Mouse (Mus musculus): ENCODE measurements around the gene Nrxn2. TPM values are rescaled to one million over a fixed set of nuclear protein-coding genes. Genes with fewer than 3 reads are reported as not detected.

The Nrxn2 gene
- polyA plus RNA-seq, 1 experiment = 2.2 TPM

GRCm38 (mm10) chr19:6542367-6543034 is 124.0 kb downstream of the Nrxn2 start, which contains the start of gene Slc22a12:
Gene Slc22a12, minus strand, starts transcription at chr19:6543032.
- Histone ChIP-seq H3K36me3 (ENCODE audit: control insufficient read depth, insufficient read depth, low read length) (no peaks in the 10 kb centered on the region), H3K27ac (ENCODE audit: insufficient read depth, low read length) (no peak within 1 kb of the TSS), H3K4me3 (ENCODE audit: extremely low read depth, insufficient read depth, insufficient read length) (no peak within 1 kb of the TSS), H3K4me1 (ENCODE audit: control insufficient read depth, insufficient read depth, insufficient read length) (peaks cover 31% of the 10 kb centered on the region; the same call in 1 of the 2 replicates), H3K27me3 (ENCODE audit: control insufficient read depth, insufficient read depth, low read length) (no peaks in the 10 kb centered on the region)
- no peak for DNase-seq (ENCODE audit: low read depth in 1 of 2, low spot score in 2 of 2)
- TF ChIP-seq CTCF (IDR thresholded peaks at IDR 0.05; ENCODE audit: extremely low read depth, insufficient read depth, insufficient read length, insufficient replicate concordance) = no peak
- no peak for TF ChIP-seq POLR2A (IDR thresholded peaks at IDR 0.05; ENCODE audit: low read depth, low read length)
- WGBS = 87% methylated on average over 16 of the region's 16 CpGs

- no peaks in the 10 kb centered on the region for H3K27me3 ChIP-seq (ENCODE audit: control insufficient read depth, insufficient read depth, low read length)
- 96% methylated on average over 6 of the region's 6 CpGs for whole genome bisulfite sequencing
- no peak for TF ChIP-seq CTCF (IDR thresholded peaks at IDR 0.05; ENCODE audit: extremely low read depth, insufficient read depth, insufficient read length, insufficient replicate concordance)
- no peak for TF ChIP-seq POLR2A (IDR thresholded peaks at IDR 0.05; ENCODE audit: low read depth, low read length)
- H3K4me3 ChIP-seq (ENCODE audit: extremely low read depth, insufficient read depth, insufficient read length) = no peak overlapping the region
- peaks cover 28% of the 10 kb centered on the region; the same call in 1 of the 2 replicates for H3K4me1 ChIP-seq (ENCODE audit: control insufficient read depth, insufficient read depth, insufficient read length)
- DNase-seq (ENCODE audit: low read depth in 1 of 2, low spot score in 2 of 2) = no peak
- no peak overlapping the region for H3K27ac ChIP-seq (ENCODE audit: insufficient read depth, low read length)
- no peaks in the 10 kb centered on the region for H3K36me3 ChIP-seq (ENCODE audit: control insufficient read depth, insufficient read depth, low read length)
Observed at GRCm38 (mm10) chr19:6543035-6543383, 124.5 kb downstream of the Nrxn2 start.

GRCm38 (mm10) chr19:6543518-6543917 is 125.0 kb downstream of the Nrxn2 start:
- TF ChIP-seq POLR2A (IDR thresholded peaks at IDR 0.05; ENCODE audit: low read depth, low read length) = no peak
- TF ChIP-seq CTCF (IDR thresholded peaks at IDR 0.05; ENCODE audit: extremely low read depth, insufficient read depth, insufficient read length, insufficient replicate concordance) = no peak
- Histone ChIP-seq H3K4me3 (ENCODE audit: extremely low read depth, insufficient read depth, insufficient read length) (no peak overlapping the region), H3K27ac (ENCODE audit: insufficient read depth, low read length) (no peak overlapping the region), H3K27me3 (ENCODE audit: control insufficient read depth, insufficient read depth, low read length) (no peaks in the 10 kb centered on the region), H3K4me1 (ENCODE audit: control insufficient read depth, insufficient read depth, insufficient read length) (peaks cover 27% of the 10 kb centered on the region; the same call in 1 of the 2 replicates), H3K36me3 (ENCODE audit: control insufficient read depth, insufficient read depth, low read length) (no peaks in the 10 kb centered on the region)
- whole genome bisulfite sequencing = 32% methylated on average over 7 of the region's 7 CpGs
- DNase-seq (ENCODE audit: low read depth in 1 of 2, low spot score in 2 of 2) = no peak

- peaks cover 19% of the 10 kb centered on the region; the same call in 1 of the 2 replicates for H3K4me1 ChIP-seq (ENCODE audit: control insufficient read depth, insufficient read depth, insufficient read length)
- no peak overlapping the region for H3K27ac ChIP-seq (ENCODE audit: insufficient read depth, low read length)
- H3K4me3 ChIP-seq (ENCODE audit: extremely low read depth, insufficient read depth, insufficient read length) = no peak overlapping the region
- no peaks in the 10 kb centered on the region for H3K36me3 ChIP-seq (ENCODE audit: control insufficient read depth, insufficient read depth, low read length)
- TF ChIP-seq POLR2A (IDR thresholded peaks at IDR 0.05; ENCODE audit: low read depth, low read length) (no peak), CTCF (IDR thresholded peaks at IDR 0.05; ENCODE audit: extremely low read depth, insufficient read depth, insufficient read length, insufficient replicate concordance) (no peak)
- DNase-seq (ENCODE audit: low read depth in 1 of 2, low spot score in 2 of 2) = no peak
- no peaks in the 10 kb centered on the region for H3K27me3 ChIP-seq (ENCODE audit: control insufficient read depth, insufficient read depth, low read length)
- 94% methylated on average over 13 of the region's 13 CpGs for WGBS
Observed at GRCm38 (mm10) chr19:6544712-6545111, 126.2 kb downstream of the Nrxn2 start.

- Histone ChIP-seq H3K4me1 (ENCODE audit: control insufficient read depth, insufficient read depth, insufficient read length) (peaks cover 14% of the 10 kb centered on the region; the same call in 1 of the 2 replicates), H3K36me3 (ENCODE audit: control insufficient read depth, insufficient read depth, low read length) (no peaks in the 10 kb centered on the region), H3K4me3 (ENCODE audit: extremely low read depth, insufficient read depth, insufficient read length) (no peak overlapping the region), H3K27me3 (ENCODE audit: control insufficient read depth, insufficient read depth, low read length) (no peaks in the 10 kb centered on the region), H3K27ac (ENCODE audit: insufficient read depth, low read length) (no peak overlapping the region)
- TF ChIP-seq POLR2A (IDR thresholded peaks at IDR 0.05; ENCODE audit: low read depth, low read length) (no peak), CTCF (IDR thresholded peaks at IDR 0.05; ENCODE audit: extremely low read depth, insufficient read depth, insufficient read length, insufficient replicate concordance) (no peak)
- DNase-seq (ENCODE audit: low read depth in 1 of 2, low spot score in 2 of 2) = no peak
- 88% methylated on average over 5 of the region's 5 CpGs for WGBS
Observed at GRCm38 (mm10) chr19:6545481-6545880, 127.0 kb downstream of the Nrxn2 start.

GRCm38 (mm10) chr19:6546096-6546495 is 127.6 kb downstream of the Nrxn2 start:
- no peak for DNase-seq (ENCODE audit: low read depth in 1 of 2, low spot score in 2 of 2)
- TF ChIP-seq POLR2A (IDR thresholded peaks at IDR 0.05; ENCODE audit: low read depth, low read length) (no peak), CTCF (IDR thresholded peaks at IDR 0.05; ENCODE audit: extremely low read depth, insufficient read depth, insufficient read length, insufficient replicate concordance) (no peak)
- Histone ChIP-seq H3K4me3 (ENCODE audit: extremely low read depth, insufficient read depth, insufficient read length) (no peak overlapping the region), H3K36me3 (ENCODE audit: control insufficient read depth, insufficient read depth, low read length) (no peaks in the 10 kb centered on the region), H3K27ac (ENCODE audit: insufficient read depth, low read length) (no peak overlapping the region), H3K4me1 (ENCODE audit: control insufficient read depth, insufficient read depth, insufficient read length) (peaks cover 8% of the 10 kb centered on the region; the same call in 1 of the 2 replicates), H3K27me3 (ENCODE audit: control insufficient read depth, insufficient read depth, low read length) (no peaks in the 10 kb centered on the region)
- WGBS = 68% methylated on average over 1 of the region's 1 CpGs

- H3K27me3 ChIP-seq (ENCODE audit: control insufficient read depth, insufficient read depth, low read length) = no peaks in the 10 kb centered on the region
- peaks cover 5% of the 10 kb centered on the region; the same call in 1 of the 2 replicates for H3K4me1 ChIP-seq (ENCODE audit: control insufficient read depth, insufficient read depth, insufficient read length)
- no peak for DNase-seq (ENCODE audit: low read depth in 1 of 2, low spot score in 2 of 2)
- no peaks in the 10 kb centered on the region for H3K36me3 ChIP-seq (ENCODE audit: control insufficient read depth, insufficient read depth, low read length)
- TF ChIP-seq POLR2A (IDR thresholded peaks at IDR 0.05; ENCODE audit: low read depth, low read length) (no peak), CTCF (IDR thresholded peaks at IDR 0.05; ENCODE audit: extremely low read depth, insufficient read depth, insufficient read length, insufficient replicate concordance) (no peak)
- 86% methylated on average over 5 of the region's 5 CpGs for WGBS
- H3K27ac ChIP-seq (ENCODE audit: insufficient read depth, low read length) = no peak overlapping the region
- no peak overlapping the region for H3K4me3 ChIP-seq (ENCODE audit: extremely low read depth, insufficient read depth, insufficient read length)
Observed at GRCm38 (mm10) chr19:6547801-6548200, 129.3 kb downstream of the Nrxn2 start.
